Mouse (Mus musculus) splenic B cell, adult 2 months (primary cell): ENCODE data around the gene Car11.

ENCODE experiments used
- DNase-seq: peaks from one replicate; pipeline ENCODE4 v3.0.0-alpha.2; 2011; ENCODE audit warnings: low read depth, low spot score
- H3K27me3 ChIP-seq: 2 replicates; pipeline ENCODE4 v1.6.1; 2012; ENCODE audit warnings: mild to moderate bottlenecking, low read length, moderate library complexity, mixed read lengths; ENCODE audit not compliant: control insufficient read depth, poor library complexity, insufficient read depth, severe bottlenecking
- H3K36me3 ChIP-seq: 2 replicates; pipeline ENCODE4 v1.6.1; 2012; ENCODE audit warnings: mild to moderate bottlenecking, low read length, moderate library complexity, mixed read lengths; ENCODE audit not compliant: control insufficient read depth, poor library complexity, insufficient read depth, severe bottlenecking

Gene Car11

DNA sequence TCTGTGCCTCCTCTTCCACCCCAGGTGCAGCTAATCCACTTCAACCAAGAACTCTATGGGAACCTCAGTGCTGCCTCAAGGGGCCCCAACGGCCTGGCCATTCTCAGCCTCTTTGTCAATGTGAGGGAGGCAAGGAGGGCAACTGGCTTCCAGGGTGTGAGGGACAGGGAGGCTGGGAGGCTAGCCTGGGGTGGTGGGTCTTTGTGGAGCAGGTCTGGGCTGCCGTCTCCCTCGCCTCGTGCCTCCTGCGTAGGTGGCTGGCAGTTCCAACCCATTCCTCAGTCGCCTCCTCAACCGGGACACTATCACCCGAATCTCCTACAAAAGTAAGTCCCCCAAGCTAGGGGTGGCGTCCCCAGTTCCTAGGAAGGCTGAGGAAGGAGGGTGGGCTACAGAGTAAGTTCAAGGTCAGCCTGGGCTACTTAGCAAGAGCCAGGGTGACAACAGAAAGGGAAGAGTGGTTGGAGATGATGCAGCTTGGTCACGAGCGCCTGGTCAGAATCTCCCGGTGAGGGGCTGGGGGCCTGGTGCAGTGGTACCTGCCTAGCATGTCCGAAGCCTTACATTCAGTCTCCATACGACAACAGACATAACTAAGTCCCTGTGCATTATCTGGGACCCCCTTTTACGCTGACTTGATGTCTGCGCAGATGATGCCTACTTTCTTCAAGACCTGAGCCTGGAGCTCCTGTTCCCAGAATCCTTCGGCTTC lies 3.3 kb downstream of the Car11 start:
- H3K36me3 ChIP-seq: no peaks in the 10 kb centered on the region
- no peaks in the 10 kb centered on the region for H3K27me3 ChIP-seq
- no peak for DNase-seq

- no peak for DNase-seq
- no peaks in the 10 kb centered on the region for H3K27me3 ChIP-seq
- H3K36me3 ChIP-seq: no peaks in the 10 kb centered on the region
These were observed 3.9 kb downstream of the Car11 start for GRCm38 (mm10) chr7:45703521-45704033.

- peak; percentile 79 for DNase-seq
- H3K27me3 ChIP-seq: no peaks in the 10 kb centered on the region
- H3K36me3 ChIP-seq: no peaks in the 10 kb centered on the region
These were observed 4.5 kb downstream of the Car11 start for GRCm38 (mm10) chr7:45704046-45704559.

DNA sequence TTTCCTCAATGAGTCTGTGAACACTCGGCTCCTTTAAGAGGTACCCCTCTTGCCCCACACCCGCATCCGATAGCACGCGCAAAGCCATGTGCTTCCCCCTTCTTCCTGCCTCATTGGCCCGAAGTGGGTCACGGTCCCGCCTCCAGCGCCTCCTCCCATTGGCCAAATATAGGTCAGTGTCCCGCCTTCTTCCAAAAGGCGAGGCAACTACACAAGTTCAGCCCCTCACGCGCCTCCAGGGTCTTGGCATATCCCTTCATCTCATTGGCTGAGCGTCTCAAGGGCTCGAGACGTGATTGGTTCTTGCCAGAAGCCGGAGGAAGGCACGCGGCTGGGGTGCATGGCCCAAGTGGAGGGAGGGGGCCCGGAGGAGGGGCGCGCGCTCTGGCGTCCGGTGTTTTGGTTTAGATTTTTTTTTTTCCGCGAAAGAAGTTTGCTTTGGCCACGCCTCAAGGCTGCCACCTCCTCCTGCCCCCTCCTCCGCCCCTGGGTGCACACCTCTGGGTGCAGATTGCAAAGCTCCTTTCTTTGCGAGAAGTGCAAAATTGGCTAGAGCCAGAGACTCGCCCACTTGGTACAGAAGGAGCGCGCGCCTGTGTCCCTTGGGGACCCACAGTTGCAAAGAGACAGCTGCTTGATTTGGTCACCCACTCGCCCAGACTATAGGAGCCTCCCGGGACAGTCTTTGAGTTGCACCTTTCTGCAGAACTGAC lies 5.2 kb downstream of the Car11 start, which contains the start of gene Dbp:
Gene Dbp (plus strand): TSS at position 359 of the 713 bp plus-strand sequence.
- Histone ChIP-seq H3K27me3 (no peaks in the 10 kb centered on the region), H3K36me3 (no peaks in the 10 kb centered on the region)
- peak; percentile 99 for DNase-seq

GRCm38 (mm10) chr7:45705443-45705864 lies 5.8 kb downstream of the Car11 start:
- no peak for DNase-seq
- Histone ChIP-seq H3K27me3 (no peaks in the 10 kb centered on the region), H3K36me3 (peaks cover under 1% of the 10 kb centered on the region; the same call in 1 of the 2 replicates)

GRCm38 (mm10) chr7:45705873-45706281 lies 6.2 kb downstream of the Car11 start:
- H3K36me3 ChIP-seq: peaks cover 3% of the 10 kb centered on the region; the same call in 1 of the 2 replicates
- DNase-seq: peak; percentile 32
- no peaks in the 10 kb centered on the region for H3K27me3 ChIP-seq

DNA sequence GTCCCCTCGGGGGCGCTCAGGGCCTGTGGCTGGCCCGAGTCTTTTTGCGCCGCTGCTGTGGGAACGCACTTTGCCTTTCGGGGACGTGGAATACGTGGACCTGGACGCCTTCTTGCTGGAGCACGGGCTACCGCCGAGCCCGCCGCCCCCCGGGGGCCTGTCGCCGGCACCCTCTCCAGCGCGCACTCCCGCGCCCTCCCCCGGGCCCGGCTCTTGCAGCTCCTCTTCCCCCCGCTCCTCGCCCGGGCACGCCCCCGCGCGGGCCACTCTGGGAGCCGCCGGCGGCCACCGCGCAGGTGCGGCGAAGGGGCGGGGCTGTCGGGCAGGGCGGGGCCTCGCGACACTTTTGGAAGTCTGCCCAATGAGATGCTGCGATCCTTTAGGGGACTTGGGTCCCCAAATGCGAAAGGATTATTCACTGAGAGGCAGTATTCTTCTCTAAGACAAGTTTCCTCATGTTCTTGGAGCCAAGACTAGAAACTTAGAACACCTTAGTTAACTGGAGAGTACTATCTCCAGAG lies 7.1 kb downstream of the Car11 start:
- peak; percentile 90 for DNase-seq
- H3K27me3 ChIP-seq: no peaks in the 10 kb centered on the region
- H3K36me3 ChIP-seq: peaks cover 3% of the 10 kb centered on the region; the same call in 1 of the 2 replicates

GRCm38 (mm10) chr7:45707375-45707967 lies 7.8 kb downstream of the Car11 start:
- H3K36me3 ChIP-seq: peaks cover 5% of the 10 kb centered on the region
- no peaks in the 10 kb centered on the region for H3K27me3 ChIP-seq
- DNase-seq: peak; percentile 96

DNA sequence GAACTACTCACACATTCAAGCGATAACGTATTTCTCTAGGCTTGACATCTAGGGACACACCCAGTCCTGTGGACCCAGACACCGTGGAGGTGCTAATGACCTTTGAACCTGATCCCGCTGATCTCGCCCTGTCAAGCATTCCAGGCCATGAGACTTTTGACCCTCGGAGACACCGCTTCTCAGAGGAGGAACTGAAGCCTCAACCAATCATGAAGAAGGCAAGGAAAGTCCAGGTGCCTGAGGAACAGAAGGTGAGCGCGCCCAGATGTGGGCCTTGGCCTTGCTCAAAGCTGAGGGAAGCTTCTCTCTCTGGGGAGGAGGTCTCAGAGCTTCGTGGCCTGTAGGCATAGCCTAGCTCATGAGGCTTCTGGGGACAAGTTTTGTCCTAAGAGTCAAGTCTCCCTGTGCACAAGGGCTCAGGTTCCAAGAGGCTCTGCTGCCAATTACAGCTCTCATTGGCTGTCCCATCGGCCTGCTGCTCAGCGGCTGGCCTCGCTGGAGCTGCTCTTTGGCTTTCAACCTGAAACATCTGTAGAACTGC lies 8.6 kb downstream of the Car11 start:
- Histone ChIP-seq H3K27me3 (no peaks in the 10 kb centered on the region), H3K36me3 (peaks cover 8% of the 10 kb centered on the region)
- no peak for DNase-seq

DNA sequence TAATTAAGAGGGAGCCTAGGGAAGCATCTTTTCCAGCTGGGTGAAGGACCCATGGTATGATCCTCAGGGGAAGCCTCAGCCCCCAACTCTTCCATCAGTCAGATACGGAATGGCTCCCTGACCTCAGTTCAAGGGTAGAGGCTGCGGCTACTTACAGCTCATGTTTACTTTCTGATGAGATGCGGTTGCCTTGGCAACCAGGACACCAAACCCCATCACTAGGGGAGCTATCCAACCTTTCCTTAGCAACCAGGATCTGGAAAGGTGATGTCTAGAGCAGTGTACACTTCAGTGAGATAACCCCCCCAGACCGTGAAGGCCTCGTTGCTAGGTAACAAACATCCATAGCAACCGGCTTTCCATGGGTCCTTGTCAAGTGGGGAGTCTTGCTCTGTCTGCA lies 9.4 kb downstream of the Car11 start:
- DNase-seq: peak; percentile 43
- Histone ChIP-seq H3K27me3 (no peaks in the 10 kb centered on the region), H3K36me3 (peaks cover 9% of the 10 kb centered on the region)

GRCm38 (mm10) chr7:45709677-45710355 lies 10.2 kb downstream of the Car11 start:
- peaks cover 9% of the 10 kb centered on the region for H3K36me3 ChIP-seq
- no peak for DNase-seq

GRCm38 (mm10) chr7:45710477-45711191 lies 11.0 kb downstream of the Car11 start:
- no peak for DNase-seq
- Histone ChIP-seq H3K36me3 (peaks cover 9% of the 10 kb centered on the region), H3K27me3 (no peaks in the 10 kb centered on the region)

More at GRCm38 (mm10) chr7:45709677-45710355, 10.2 kb downstream of the Car11 start:
- H3K27me3 ChIP-seq: no peaks in the 10 kb centered on the region

- Histone ChIP-seq H3K27me3 (no peaks in the 10 kb centered on the region), H3K36me3 (peaks cover 9% of the 10 kb centered on the region)
These were observed 11.8 kb downstream of the Car11 start for GRCm38 (mm10) chr7:45711316-45712021.

More at GRCm38 (mm10) chr7:45711316-45712021, 11.8 kb downstream of the Car11 start:
- no peak for DNase-seq
